Mouse (Mus musculus) midbrain, embryonic 10.5 days (tissue): Measurements from ENCODE around the gene Bmp6. TPM values are rescaled to one million over a fixed set of nuclear protein-coding genes. Genes with fewer than 3 reads are reported as not detected.

Source experiments
- DNase-seq: peaks from one replicate; pipeline ENCODE4 v3.0.0-alpha.2; 2017; ENCODE audit warnings: low spot score
- H3K27ac ChIP-seq: fragments of 300-500 bp; sonication (generic); replicated peaks from 2 replicates; pipeline ENCODE4 v1.5.1; 2016; ENCODE audit warnings: mild to moderate bottlenecking
- H3K27me3 ChIP-seq: fragments of 300-500 bp; sonication (generic); 2 replicates; pipeline ENCODE4 v1.6.1; 2016; ENCODE audit warnings: low read depth, mild to moderate bottlenecking; ENCODE audit not compliant: poor library complexity, severe bottlenecking
- H3K36me3 ChIP-seq: fragments of 300-500 bp; sonication (generic); 2 replicates; pipeline ENCODE4 v1.6.1; 2016; ENCODE audit warnings: mild to moderate bottlenecking, moderate library complexity
- H3K4me1 ChIP-seq: fragments of 300-500 bp; sonication (generic); 2 replicates; pipeline ENCODE4 v1.6.1; 2016
- H3K4me3 ChIP-seq: fragments of 300-500 bp; sonication (generic); 2 replicates; pipeline ENCODE4 v1.5.1; 2016; ENCODE audit warnings: mild to moderate bottlenecking, moderate library complexity
- H3K9me3 ChIP-seq: fragments of 300-500 bp; sonication (generic); replicated peaks from 2 replicates; pipeline ENCODE4 v1.6.1; 2016; ENCODE audit warnings: mild to moderate bottlenecking
- WGBS: fragments of 180-500 bp; shearing (Covaris S2); methylation state at CpG from one replicate; pipeline ENCODE4 v1.1.7; 2016; 5-methylcytosine and 5-hydroxymethylcytosine counted together
- polyA plus RNA-seq: library from polyadenylated mRNA; unstranded; fragments of >200 nt; fragmentation: Nextera tagmentation; extraction: Ambion mirVana; gene quantifications from 2 replicates; pipeline ENCODE4 v1.2.1, GENCODE M21; 2016

The Bmp6 gene
- polyA plus RNA-seq, 1 experiment from 2014 or later, result 2.5 TPM

- Histone ChIP-seq H3K27ac (no peak overlapping the region), H3K27me3 (no peaks in the 10 kb centered on the region), H3K9me3 (no peaks in the 10 kb centered on the region), H3K36me3 (no peaks in the 10 kb centered on the region), H3K4me3 (no peak overlapping the region), H3K4me1 (no peaks in the 10 kb centered on the region)
- DNase-seq, result no peak
- 87% methylated on average over 4 of the region's 4 CpGs for WGBS
Observed at GRCm38 (mm10) chr13:38546754-38547153, 201.8 kb downstream of the Bmp6 start.

- DNase-seq, result no peak
- Histone ChIP-seq H3K36me3 (no peaks in the 10 kb centered on the region), H3K27me3 (no peaks in the 10 kb centered on the region), H3K27ac (no peak overlapping the region), H3K4me1 (no peaks in the 10 kb centered on the region), H3K4me3 (no peak overlapping the region), H3K9me3 (no peaks in the 10 kb centered on the region)
- 89% methylated on average over 5 of the region's 5 CpGs for WGBS
Observed at GRCm38 (mm10) chr13:38547717-38548116, 202.8 kb downstream of the Bmp6 start.

GRCm38 (mm10) chr13:38548681-38549080 is 203.8 kb downstream of the Bmp6 start:
- WGBS, result 81% methylated on average over 5 of the region's 5 CpGs
- no peaks in the 10 kb centered on the region for H3K9me3 ChIP-seq
- H3K27me3 ChIP-seq, result no peaks in the 10 kb centered on the region
- no peak for DNase-seq
- no peak overlapping the region for H3K4me3 ChIP-seq
- H3K36me3 ChIP-seq, result no peaks in the 10 kb centered on the region
- H3K4me1 ChIP-seq, result no peaks in the 10 kb centered on the region
- H3K27ac ChIP-seq, result no peak overlapping the region

Other genes with a start within 250 kb of the Bmp6 start
- 0.45 and 0.73 TPM in 2 replicates for gene Dsp, start 193.8 kb upstream of the Bmp6 start, polyA plus RNA-seq
- 34.2 and 34.8 TPM in 2 replicates for gene Snrnp48, start 140.2 kb upstream of the Bmp6 start, polyA plus RNA-seq
- 131 and 155 TPM in 2 replicates for gene Txndc5, start 183.7 kb downstream of the Bmp6 start, polyA plus RNA-seq